Mouse (Mus musculus) bone marrow, adult 2 months (tissue): ENCODE results near the gene Gstm2.

Experiments
- CTCF ChIP-seq: fragments of 200-500 bp; IDR thresholded peaks from 2 replicates; pipeline ENCODE4 v1.5.1; 2011; ENCODE audit warnings: low read length, control low read depth; ENCODE audit not compliant: control insufficient read depth, insufficient read depth
- POLR2A ChIP-seq: fragments of 200-500 bp; IDR thresholded peaks from 2 replicates; pipeline ENCODE4 v1.6.1; 2011; ENCODE audit warnings: low read depth, mild to moderate bottlenecking, control low read depth, low read length, borderline replicate concordance; ENCODE audit not compliant: control insufficient read depth

- TF ChIP-seq POLR2A (no peak), CTCF (peak; percentile 18; the same call in 1 of the 2 replicates)
These were observed 40.5 kb downstream of the Gstm2 start for GRCm38 (mm10) chr3:107945729-107946128.
